Mouse (Mus musculus) CD4-positive, CD25-positive, alpha-beta regulatory T cell, adult 4 months (primary cell): ENCODE measurements at regions not wholly inside any gene's neighbourhood (a gene's known extent, or its start where the extent isn't known, plus 50 kb on each side); places are given as distances from the start of the nearest gene placed in this dataset.
A peak's percentile ranks its signal among the peaks of the same experiment; 100 is the strongest.

ENCODE experiments used
- ATAC-seq: one replicate; pipeline ENCODE4 v1.8.0; 2017

DNA sequence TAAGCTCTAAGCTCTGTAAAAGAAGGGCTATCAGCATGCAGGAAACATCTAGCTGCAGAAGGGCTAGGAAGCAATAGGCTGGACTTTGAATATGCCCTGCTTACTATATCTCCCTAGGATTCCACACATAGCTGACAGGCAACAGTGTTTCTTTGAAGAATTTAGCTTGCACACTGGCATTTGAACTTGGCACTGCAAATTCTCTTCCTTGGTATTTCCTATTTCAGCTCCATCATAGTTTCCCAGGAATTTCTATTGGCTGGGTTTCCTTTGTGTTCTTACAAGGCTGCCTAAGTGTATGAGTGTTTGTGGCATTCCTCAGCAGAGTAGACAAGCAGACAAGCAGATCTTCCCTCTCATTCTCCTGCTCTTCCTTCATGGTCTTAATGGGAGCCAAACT, 159.0 kb upstream of the Fggy start:
- no peak for ATAC-seq

DNA sequence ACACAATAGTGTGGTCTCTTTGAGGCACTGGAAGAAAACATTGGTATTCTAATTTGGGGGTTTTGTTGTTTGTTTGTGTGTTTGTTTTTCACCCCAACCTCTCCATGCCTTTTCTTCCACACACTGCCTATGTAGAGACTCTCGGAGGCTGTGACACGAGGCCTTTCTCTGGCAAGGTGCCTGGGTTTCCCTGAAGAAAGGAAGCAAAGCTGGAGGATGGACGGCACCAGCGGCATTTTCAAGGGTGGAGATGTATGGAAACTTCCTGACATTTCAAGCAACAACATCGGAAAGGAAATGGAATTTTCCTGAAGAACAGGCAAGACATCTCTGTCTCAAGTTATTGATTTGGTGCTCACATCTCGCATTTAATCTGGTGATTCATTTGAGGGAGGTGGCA, 155.0 kb upstream of the Fggy start:
- ATAC-seq: no peak

DNA sequence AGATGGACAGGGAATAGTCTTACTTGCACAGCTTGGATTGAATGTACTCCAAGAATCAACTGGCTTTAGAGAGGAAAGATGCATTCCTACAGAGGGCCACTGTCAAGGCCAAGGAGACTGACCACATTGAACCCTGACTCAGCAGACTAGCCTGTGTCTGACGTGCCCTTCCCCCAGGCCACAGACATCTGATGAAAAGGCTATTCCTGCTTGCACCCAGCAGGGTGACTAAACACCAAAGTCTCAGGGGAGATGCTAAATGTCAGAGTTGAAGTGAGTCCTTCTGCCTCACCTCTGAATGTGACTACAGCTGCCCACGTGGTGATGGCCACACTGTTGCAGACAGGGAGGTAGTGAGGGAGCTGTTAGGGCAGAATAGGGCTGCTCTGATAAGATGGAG, 140.2 kb upstream of the Fggy start:
- ATAC-seq: no peak

DNA sequence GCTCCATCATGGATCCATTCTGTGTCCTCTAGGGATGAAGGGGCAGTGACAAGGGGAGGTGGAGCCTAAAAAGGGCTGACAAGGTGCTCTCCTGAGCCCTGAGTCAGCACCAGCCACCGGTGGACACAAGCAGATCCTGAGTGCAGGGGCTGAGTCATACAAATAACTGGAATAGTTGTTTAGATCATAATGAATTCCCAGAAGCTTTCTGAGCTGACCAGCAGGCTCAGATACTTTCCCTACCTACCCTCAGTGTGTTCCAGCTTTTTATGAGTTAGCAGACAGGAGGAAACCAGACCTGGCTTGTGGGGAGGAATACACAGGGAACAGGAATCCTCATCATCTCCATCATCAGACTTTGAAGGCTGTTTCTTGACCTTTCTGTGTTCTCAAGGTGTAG, 130.7 kb upstream of the Fggy start:
- no peak for ATAC-seq

DNA sequence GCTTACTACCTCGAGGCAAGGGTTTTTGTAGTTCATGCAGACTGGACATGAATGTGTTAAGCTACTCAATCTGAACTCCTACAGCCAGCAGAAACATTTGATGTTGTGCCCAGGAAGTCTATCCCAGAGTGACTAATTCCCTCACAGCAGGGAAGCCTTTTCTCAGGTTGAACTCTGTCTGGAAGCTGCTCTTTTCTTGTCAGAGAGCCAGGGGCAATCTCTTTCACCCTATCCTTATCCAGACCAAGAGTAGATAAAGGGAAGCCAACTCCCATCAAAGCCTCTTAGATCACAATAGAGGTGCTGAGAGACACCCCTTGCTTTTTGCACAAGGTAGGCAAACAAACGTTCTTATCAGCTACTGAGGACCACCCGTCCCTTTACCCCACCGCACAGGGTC, 122.8 kb upstream of the Fggy start:
- no peak for ATAC-seq

DNA sequence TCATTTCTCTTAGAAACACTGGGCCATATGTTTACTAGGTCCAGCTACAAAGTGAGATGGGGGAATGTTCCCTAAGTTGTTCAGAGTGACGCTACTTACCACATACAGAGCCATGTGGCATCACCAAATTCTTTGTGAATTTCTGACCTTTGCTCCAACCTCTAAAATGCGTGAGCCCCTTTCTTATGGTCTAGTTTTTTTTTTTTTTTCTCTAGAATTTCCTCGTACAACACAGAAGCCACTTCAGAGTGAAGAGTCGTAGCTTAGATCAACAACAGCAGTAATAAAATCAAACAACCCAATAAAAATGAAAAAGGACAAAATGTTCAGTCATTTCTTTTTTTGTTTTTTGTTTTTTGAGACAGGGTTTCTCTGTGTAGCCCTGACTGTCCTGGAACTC, 122.2 kb upstream of the Fggy start:
- ATAC-seq: no peak

DNA sequence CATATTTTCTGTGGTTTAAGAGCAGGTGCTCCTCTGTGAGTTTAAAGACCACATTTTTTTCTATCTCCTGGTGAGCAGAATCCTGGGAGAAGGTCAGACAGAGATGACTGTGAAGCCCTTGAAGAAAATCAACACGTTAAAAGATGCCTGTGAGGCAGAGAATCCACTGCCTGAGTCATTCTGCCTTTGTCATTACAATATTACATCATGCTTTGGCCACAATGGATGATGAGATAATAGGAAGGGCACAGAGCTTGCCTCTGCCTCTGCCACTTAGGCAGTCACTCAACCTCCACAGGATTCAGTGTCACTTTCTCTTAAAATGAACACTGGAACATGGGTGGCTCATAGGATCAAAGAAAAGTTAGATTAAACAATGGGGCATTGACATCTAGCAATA, 117.5 kb upstream of the Fggy start:
- ATAC-seq: no peak

DNA sequence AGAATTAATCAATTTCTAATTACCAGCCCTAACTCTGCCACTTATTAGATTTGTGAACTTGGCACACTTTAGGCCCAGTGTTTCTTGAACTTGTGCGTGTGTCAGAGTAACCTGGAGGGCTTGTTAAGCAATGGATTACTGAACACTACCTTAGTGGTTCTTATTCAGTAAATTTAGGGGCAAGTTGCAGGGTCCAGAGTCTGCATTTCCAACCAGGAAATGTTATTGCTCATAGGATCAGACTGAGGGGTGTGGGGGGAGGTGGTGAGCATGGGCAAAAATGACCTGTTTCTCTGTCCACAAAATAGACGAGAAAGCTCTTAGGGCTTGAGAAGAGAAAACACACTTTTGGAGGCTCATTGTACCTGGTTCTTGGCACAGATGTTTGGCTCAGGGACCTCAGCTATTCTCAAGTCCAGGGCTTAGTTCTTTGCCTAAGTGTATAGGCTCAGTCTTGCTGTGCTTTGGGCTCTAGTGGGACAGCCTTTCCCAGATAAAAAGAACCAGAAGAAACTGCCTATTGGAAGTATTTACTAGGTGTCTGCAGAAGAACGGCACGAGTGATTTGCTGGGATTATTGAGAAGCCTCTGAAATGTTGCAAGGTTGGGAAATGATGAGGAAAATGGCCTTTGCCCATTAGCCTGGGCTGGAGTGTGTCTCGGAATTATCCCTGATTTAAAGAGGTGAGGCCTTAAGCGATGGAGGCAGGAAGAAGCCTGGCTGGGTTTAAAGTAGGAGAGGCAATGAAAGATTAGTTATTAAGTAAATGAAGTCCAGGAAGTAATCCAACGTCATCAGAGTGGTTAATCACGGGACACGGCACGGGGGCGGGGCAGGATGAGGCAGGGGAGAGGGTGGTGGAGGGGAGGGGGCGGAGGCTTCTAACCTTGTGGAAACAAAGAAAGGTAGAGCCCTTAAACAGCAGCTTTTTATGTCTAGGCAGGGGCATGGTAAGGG, 113.2 kb upstream of the Fggy start:
- no peak for ATAC-seq

DNA sequence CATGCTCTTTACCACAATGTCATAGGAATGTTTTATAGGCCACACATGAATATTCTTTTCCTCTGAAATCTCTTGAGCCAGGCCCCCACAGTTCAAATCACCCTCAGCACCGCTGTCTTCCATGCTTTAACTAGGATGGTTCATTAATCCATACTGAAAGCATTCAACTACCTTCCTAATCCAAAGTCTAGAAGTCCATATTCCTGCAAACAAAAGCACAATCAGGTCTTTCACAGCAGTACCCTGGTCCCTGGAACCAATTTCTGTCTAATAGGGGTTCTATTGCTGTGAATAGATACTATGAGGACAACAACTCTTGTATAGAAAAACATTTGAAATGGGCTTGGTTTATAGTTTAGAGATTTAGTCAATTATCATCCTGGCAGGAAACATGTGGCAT, 107.0 kb upstream of the Fggy start:
- ATAC-seq: no peak

DNA sequence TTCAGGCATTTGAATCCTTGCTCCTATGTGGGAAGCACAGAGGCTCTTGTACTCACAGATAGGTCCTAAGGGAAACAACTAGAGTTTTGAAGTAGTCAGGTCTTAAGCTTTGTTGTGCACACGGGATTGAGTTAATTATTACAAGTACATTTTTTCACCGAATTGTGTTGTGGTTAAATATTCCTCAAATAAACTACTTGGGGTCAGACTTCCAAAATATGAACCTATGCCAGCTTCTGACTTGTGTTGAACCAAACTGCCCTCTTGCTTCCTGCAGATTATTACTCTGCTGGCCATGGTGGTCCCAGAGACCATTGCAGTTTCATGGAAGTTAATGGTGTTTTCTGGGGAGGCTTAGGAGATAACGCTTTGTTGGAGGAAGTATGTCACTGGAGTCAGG, 105.5 kb upstream of the Fggy start:
- ATAC-seq: no peak

DNA sequence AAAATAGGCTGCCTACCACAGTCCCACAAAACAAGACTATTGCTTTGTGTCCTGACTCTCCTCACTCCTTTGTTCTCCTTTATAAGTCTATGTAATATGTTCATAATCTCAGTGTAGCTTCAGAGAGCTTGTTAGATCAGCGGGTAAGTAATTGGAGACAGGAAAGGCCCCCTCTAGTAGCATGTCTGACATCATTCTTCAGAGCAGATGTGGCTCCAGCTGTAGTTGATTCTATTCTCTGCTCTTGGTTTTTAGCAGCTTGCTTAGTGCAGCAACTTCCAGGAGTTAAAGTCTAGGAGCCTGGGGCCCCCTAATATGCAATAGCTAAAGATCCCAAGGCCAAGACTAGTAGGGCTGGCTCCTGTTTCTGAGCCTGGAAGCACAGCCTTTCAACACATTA, 101.0 kb upstream of the Fggy start:
- no peak for ATAC-seq

DNA sequence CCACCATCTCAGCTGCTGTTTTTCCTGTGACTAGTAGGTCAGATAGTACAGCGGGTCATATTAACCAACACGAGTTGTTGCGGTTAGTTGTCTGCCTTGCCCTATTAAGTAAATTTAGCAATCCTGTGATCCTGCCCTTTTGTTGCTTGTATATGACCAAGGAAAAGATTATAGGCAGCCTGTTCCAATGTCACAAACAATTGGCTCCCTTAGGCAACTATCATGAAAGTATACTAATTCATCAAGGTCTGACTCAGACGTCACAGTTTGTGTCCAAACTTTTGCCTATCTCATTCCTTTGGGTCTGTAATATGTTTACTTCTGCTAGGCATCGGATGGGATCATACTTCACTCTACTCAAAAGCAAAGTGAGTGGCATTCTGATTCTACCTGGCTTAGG, 100.4 kb upstream of the Fggy start:
- no peak for ATAC-seq

DNA sequence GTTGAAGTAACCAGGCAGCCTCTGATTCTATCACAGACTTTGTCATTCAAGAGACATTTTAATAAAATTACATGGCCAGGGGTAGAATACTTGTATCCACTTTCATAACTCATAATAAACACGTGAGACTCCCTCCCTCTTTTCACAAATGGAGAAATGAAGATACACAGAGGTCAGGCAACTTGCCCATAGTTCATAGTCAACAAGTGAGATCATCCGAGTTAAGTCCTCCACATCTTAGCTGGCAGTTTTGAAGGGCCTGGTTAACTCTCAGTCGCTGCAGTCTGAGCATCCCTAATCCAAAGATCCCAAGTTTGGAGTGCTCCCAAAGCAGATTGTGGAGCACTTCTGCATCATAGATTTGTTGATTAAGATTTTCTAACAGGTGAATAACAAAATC, 94.8 kb upstream of the Fggy start:
- ATAC-seq: no peak

DNA sequence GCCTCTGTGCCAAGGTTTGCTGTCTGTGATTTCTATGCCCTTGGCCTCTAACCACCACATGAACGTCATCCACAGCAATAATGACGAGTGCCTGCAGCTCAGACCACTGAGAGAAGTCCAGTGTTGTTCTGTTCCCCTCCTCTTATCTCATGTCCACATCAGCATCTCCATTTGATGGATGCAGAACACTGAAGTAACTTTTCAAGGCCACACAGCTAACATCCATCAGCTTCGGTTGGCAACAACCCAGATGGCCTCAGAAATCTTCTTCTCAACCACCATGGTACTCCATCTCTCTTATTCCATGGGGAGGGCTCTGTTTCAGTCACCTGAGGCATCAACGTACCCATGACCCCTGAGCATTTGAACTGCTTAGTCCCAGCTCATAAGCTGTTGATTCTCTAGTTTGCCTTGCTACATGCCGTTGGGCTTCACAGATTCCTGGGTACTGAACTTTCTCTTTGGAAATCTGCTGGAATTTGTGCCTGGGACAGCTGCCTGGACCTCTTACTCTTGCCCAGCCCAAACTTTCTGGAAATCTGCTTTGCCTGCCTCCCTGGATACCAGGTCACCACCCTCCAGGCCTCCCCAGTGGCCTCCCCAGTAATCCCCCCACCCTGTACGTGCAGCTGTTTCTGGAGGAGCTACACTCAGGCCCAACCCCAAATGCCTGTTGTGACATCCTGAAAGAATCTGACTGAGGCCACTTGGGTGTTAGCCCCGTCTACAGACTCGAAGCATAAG, 94.1 kb upstream of the Fggy start:
- no peak for ATAC-seq

DNA sequence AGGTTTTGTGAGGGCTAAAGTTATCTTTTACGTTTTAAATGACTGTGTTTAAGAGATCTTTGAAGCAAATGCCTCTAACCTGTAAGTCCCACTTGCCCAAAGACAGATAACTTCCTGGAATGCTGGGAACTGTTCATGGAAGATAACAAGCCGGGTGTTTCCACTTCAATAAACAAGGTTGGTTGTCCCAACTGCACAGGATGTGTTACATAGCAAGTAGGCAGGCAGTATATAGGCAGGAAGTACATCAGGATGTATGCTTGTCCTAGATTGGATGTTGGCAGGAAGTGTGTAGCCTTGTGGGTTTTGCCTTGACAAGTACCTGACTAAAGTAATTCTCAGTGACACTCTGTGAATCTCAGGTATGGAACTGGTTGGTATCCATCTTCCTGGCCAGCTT, 90.7 kb upstream of the Fggy start:
- peak; percentile 99 for ATAC-seq

DNA sequence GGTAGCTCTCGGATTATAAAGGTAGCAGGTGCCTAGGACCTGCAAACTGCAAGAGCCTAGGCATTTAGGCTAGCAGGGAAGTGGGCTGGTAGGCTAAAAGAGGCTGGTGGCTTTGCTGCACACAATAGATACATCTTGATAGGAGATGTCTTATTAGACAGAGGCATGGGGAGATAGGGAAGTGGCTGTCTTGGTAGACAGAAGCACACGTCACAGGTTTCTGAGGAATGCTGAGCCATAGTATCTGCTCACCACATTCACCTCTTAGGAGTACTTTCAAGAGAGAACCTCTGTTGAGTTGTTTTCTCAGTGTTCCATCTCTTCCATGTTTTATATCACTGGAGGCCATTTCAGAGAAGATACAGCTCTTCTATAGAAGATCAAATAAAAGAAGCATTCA, 89.8 kb upstream of the Fggy start:
- no peak for ATAC-seq

DNA sequence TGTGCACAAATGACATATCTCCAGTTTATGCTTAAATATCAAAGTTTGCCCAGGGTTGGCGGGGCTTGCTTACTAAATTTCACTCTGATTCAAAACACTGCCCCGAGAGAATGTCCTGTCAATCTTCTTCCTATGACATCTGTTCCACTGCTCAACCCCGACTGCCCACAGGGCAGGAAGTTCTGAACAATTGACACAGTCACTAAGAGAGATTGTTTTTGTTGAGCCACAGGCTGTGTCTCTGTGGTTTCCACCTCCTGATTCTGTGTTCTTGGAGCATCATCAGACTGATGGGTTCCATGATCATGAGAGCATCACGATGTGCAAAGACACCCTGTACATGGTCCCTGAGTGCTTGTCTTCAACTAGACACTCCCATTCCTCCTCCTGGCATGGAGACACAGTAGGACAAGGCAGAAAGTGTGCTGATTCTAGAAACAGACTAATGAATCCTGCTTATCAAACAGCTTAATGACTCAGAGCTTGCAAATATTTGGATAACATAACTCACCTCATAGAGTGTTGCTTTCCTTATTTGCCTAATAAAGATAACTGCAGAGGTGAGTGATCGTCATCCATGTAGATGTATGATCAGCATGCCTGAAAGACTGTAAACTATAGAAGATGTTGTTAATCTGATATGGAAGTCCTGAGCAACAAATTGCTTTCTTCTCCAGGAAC, 82.4 kb upstream of the Fggy start:
- ATAC-seq: peak; percentile 85

DNA sequence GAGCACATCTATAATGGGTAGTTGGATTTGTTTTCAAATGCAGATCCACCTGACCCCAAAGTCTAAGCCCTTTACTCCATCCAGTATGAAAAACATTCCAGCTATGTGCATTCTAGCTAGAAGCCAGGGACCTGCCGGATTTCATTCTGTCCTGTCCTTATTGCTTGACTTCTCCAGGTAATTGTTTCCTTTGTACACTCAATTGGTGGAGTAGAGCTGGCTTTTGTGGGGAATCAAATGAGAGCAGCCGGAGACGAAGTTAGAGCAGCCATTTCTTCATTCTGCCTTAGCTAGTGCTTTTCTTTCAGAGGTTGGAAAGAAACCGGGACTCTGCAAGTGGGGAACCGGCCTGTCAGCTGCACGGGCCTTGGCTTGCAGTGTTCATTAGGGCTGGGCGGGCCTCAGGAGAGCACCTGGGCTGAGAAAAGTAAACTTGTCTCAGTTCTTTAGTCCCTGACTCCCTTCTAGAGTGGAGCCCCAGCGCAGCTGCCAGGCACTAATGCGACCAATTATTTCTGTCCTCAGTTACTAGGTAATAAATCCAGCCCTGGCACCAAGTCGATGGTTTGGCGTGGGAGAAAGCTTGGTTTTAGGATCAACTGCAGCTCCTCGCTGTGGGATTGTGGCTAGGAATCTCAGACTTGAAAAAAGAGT, 81.1 kb upstream of the Fggy start:
- no peak for ATAC-seq

DNA sequence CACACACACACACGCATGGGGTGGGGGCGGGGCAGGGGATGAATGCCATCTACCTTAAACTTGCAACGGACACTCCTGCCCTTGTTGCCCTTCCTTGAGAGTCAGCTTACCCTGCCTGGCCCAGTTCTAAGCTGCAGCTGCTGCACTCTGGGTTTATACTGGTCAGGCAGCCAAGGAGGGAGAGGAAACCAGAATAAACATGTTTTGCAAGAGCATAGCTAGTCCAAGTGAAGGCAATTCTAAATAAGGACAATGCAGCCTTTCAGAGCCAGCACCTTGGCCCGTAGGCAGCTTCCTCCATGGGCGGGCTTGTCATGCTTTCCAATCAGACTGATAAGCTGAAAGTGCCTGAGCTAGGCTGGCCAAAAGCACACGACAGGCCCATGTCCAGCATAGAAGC, 73.7 kb upstream of the Fggy start:
- ATAC-seq: no peak

DNA sequence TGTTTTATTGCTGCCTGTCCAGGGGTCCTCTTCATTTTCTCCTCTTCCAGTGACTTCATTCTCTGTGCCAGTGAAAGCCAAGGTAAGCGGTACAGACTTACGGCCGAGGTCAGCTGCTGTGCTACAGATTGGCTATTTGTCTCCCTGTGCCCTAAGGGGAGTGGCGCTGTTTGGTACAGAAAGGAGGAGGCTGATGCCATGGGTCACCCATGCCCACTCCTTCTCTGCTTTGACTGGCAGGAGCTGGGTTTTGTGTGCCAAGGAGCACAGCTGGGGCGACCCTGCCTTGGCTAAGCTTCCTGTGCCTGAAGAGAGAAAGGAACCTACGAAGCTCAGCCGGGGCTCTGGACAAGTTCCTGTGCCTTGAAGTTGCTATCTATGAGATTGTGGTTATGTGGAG, 70.0 kb upstream of the Fggy start:
- ATAC-seq: no peak

DNA sequence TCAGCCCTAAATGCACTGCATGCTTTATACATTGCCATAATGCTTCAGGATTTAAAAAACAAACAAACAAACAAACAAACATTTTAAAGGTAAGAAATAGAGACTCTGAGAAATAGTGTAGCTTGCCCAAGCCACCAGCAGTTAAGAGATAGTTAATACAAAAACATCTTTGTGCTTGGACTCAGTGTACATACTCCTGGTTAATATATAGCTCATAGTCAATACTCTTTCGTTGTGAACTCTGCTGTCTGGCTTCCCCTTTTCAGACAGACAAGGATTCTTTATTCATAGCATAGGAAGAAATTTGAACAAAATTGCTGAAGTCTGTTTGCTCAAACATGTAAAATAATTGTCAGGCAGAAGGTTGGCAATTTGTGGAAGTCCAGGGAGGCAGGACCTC, 69.3 kb upstream of the Fggy start:
- no peak for ATAC-seq

DNA sequence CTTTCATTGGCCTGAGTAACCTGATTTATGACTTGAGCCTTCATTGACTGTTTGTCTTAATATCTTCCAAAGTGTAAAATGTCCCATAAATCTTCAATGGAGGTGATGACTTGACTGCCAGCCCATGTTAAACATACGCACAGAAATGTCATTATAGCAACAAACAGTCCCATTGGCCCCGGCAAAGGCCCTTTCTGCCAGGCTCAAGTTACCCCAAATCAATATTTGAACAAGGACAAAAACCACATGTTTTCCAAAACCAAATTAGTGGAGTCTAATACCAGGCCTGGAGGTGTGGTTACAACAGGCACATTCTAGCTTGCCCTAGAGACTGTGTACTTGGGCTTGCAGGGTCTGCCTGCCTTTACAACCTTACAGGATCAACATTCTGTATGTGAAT, 68.2 kb upstream of the Fggy start:
- ATAC-seq: no peak

DNA sequence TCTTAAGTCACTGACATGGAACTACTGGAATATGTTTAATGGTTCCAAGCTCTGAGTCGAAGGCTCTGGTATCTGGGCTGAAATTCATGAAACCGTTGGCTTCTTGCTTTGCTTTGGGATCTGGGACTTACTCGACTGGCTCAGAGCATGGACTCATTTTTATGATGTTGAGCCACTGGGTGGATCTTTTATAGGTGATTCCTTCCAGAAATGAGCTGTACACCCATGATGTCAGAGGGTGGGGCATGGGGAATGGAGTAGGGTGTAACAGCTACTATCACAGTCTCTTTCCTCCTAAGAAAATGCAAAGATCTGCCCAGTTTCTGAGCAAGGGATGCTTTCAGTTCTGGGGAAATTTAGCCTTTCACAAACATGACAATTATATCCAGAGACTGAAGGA, 57.0 kb upstream of the Fggy start:
- ATAC-seq: no peak
